Mouse (Mus musculus) erythroblast, adult 5-6 weeks (primary cell): Measurements from ENCODE around the gene Rps6kl1. TPM values are rescaled to one million over a fixed set of nuclear protein-coding genes. Genes with fewer than 3 reads are reported as not detected.
A peak's percentile ranks its signal among the peaks of the same experiment; 100 is the strongest.
"Not testable (repeated sequence)": the region's sequence is repeated elsewhere in the genome, so short reads cannot be mapped to it uniquely, and the experiment has no call there.

Source experiments
- ATAC-seq: replicated peaks from 2 replicates; pipeline ENCODE4 v1.8.0; 2016; ENCODE audit warnings: moderate number of reproducible peaks, mild to moderate bottlenecking, moderate TSS enrichment, inconsistent platforms; ENCODE audit not compliant: poor library complexity, low FRiP score, severe bottlenecking
- total RNA-seq, 2 experiments: library from RNA; stranded (forward) in 1 of 2; stranded (reverse) in 1 of 2; fragments of 150-400 nt in 1 of 2; fragments of 200-764, 138-1000 nt in 1 of 2; gene quantifications; 2 replicates each; pipeline versions ENCODE4 v1.2.3 to v1.2.4; 2015 to 2017; ENCODE audit warnings: low replicate concordance in 2 of 2

The Rps6kl1 gene
- total RNA-seq, 2 experiments from 2014 or later = not detected

- ATAC-seq = no peak
Measured at GRCm38 (mm10) chr12:85144821-85145220, 6.2 kb downstream of the Rps6kl1 start.

GRCm38 (mm10) chr12:85144276-85144675 lies 6.8 kb downstream of the Rps6kl1 start:
- ATAC-seq = not testable (repeated sequence)

GRCm38 (mm10) chr12:85142803-85143202 lies 8.3 kb downstream of the Rps6kl1 start:
- peak; percentile 71 for ATAC-seq

- no peak for ATAC-seq
Measured at GRCm38 (mm10) chr12:85141096-85141495, 10.0 kb downstream of the Rps6kl1 start.

- no peak for ATAC-seq
Measured at GRCm38 (mm10) chr12:85140036-85140701, 10.9 kb downstream of the Rps6kl1 start.

GRCm38 (mm10) chr12:85136627-85137026 lies 14.4 kb downstream of the Rps6kl1 start:
- no peak for ATAC-seq

GRCm38 (mm10) chr12:85135513-85136470 lies 15.3 kb downstream of the Rps6kl1 start:
- no peak for ATAC-seq

GRCm38 (mm10) chr12:85134043-85134794 lies 16.8 kb downstream of the Rps6kl1 start:
- no peak for ATAC-seq

- ATAC-seq = no peak
Measured at GRCm38 (mm10) chr12:85131361-85131760, 19.7 kb downstream of the Rps6kl1 start.

- no peak for ATAC-seq
Measured at GRCm38 (mm10) chr12:85129426-85129978, 21.6 kb downstream of the Rps6kl1 start.

GRCm38 (mm10) chr12:85126986-85127603 lies 24.0 kb downstream of the Rps6kl1 start:
- ATAC-seq = no peak

- ATAC-seq = no peak
Measured at GRCm38 (mm10) chr12:85124751-85125150, 26.3 kb downstream of the Rps6kl1 start.

GRCm38 (mm10) chr12:85123645-85124044 lies 27.4 kb downstream of the Rps6kl1 start:
- no peak for ATAC-seq

- no peak for ATAC-seq
Measured at GRCm38 (mm10) chr12:85123108-85123530, 27.9 kb downstream of the Rps6kl1 start.

GRCm38 (mm10) chr12:85121806-85122459 lies 29.1 kb downstream of the Rps6kl1 start:
- no peak for ATAC-seq

GRCm38 (mm10) chr12:85115678-85116077 lies 35.4 kb downstream of the Rps6kl1 start:
- ATAC-seq = no peak

- no peak for ATAC-seq
Measured at GRCm38 (mm10) chr12:85113917-85114316, 37.1 kb downstream of the Rps6kl1 start.

- ATAC-seq = no peak
Measured at GRCm38 (mm10) chr12:85113337-85113736, 37.7 kb downstream of the Rps6kl1 start.
